Mouse (Mus musculus): Measurements from ENCODE around the gene Tprgl. TPM values are rescaled to one million over a fixed set of nuclear protein-coding genes. Genes with fewer than 3 reads are reported as not detected.
A peak's percentile ranks its signal among the peaks of the same experiment; 100 is the strongest.

Gene Tprgl
- polyA plus RNA-seq, 1 experiment = 68.9 TPM

- Histone ChIP-seq H3K36me3 (ENCODE audit: control insufficient read depth, insufficient read depth, low read length, poor library complexity, severe bottlenecking) (no peaks in the 10 kb centered on the region), H3K4me3 (ENCODE audit: low read depth, low read length) (peak overlapping the region; percentile 47), H3K27me3 (ENCODE audit: control insufficient read depth, insufficient read depth, low read length, poor library complexity, severe bottlenecking) (peaks cover 22% of the 10 kb centered on the region), H3K4me1 (ENCODE audit: control insufficient read depth, insufficient read depth, low read length) (peaks cover 2% of the 10 kb centered on the region), H3K9me3 (replicated peaks; ENCODE audit: control insufficient read depth, insufficient read depth, low read length, poor library complexity, severe bottlenecking) (no peaks in the 10 kb centered on the region), H3K27ac (ENCODE audit: insufficient read depth, low read length) (no peak overlapping the region), H3K9ac (ENCODE audit: low read depth, poor library complexity, severe bottlenecking) (no peak overlapping the region)
- TF ChIP-seq EP300 (IDR thresholded peaks at IDR 0.05; ENCODE audit: insufficient read depth, low read depth, low read length) (no peak), CTCF (IDR thresholded peaks at IDR 0.05; ENCODE audit: low read depth, low read length) (no peak), POLR2A (IDR thresholded peaks at IDR 0.05; ENCODE audit: insufficient read depth, low read length) (no peak)
These were observed 19.2 kb downstream of the Tprgl start for GRCm38 (mm10) chr4:154141009-154141867.

- Histone ChIP-seq H3K36me3 (ENCODE audit: control insufficient read depth, insufficient read depth, low read length, poor library complexity, severe bottlenecking) (no peaks in the 10 kb centered on the region), H3K4me3 (ENCODE audit: low read depth, low read length) (peak overlapping the region; percentile 47), H3K27ac (ENCODE audit: insufficient read depth, low read length) (no peak overlapping the region), H3K27me3 (ENCODE audit: control insufficient read depth, insufficient read depth, low read length, poor library complexity, severe bottlenecking) (peaks cover 22% of the 10 kb centered on the region), H3K9ac (ENCODE audit: low read depth, poor library complexity, severe bottlenecking) (peak overlapping the region; percentile 48), H3K4me1 (ENCODE audit: control insufficient read depth, insufficient read depth, low read length) (peaks cover 2% of the 10 kb centered on the region), H3K9me3 (replicated peaks; ENCODE audit: control insufficient read depth, insufficient read depth, low read length, poor library complexity, severe bottlenecking) (no peaks in the 10 kb centered on the region)
- no peak for TF ChIP-seq CTCF (IDR thresholded peaks at IDR 0.05; ENCODE audit: low read depth, low read length)
- TF ChIP-seq POLR2A (IDR thresholded peaks at IDR 0.05; ENCODE audit: insufficient read depth, low read length) = no peak
- TF ChIP-seq EP300 (IDR thresholded peaks at IDR 0.05; ENCODE audit: insufficient read depth, low read depth, low read length) = no peak
These were observed 20.1 kb downstream of the Tprgl start for GRCm38 (mm10) chr4:154140213-154141008.

- Histone ChIP-seq H3K9me3 (replicated peaks; ENCODE audit: control insufficient read depth, insufficient read depth, low read length, poor library complexity, severe bottlenecking) (no peaks in the 10 kb centered on the region), H3K27ac (ENCODE audit: insufficient read depth, low read length) (no peak within 1 kb of the TSS), H3K27me3 (ENCODE audit: control insufficient read depth, insufficient read depth, low read length, poor library complexity, severe bottlenecking) (peaks cover 22% of the 10 kb centered on the region), H3K4me3 (ENCODE audit: low read depth, low read length) (peak within 1 kb of the TSS; percentile 47), H3K36me3 (ENCODE audit: control insufficient read depth, insufficient read depth, low read length, poor library complexity, severe bottlenecking) (no peaks in the 10 kb centered on the region), H3K9ac (ENCODE audit: low read depth, poor library complexity, severe bottlenecking) (peak within 1 kb of the TSS; percentile 48), H3K4me1 (ENCODE audit: control insufficient read depth, insufficient read depth, low read length) (peaks cover 2% of the 10 kb centered on the region)
- TF ChIP-seq CTCF (IDR thresholded peaks at IDR 0.05; ENCODE audit: low read depth, low read length) (no peak), EP300 (IDR thresholded peaks at IDR 0.05; ENCODE audit: insufficient read depth, low read depth, low read length) (no peak), POLR2A (IDR thresholded peaks at IDR 0.05; ENCODE audit: insufficient read depth, low read length) (no peak)
These were observed 20.5 kb downstream of the Tprgl start, which contains the start of gene Trp73 for GRCm38 (mm10) chr4:154140182-154140212. TSS of gene Trp73 (minus strand) at chr4:154140208.

- Histone ChIP-seq H3K4me3 (ENCODE audit: low read depth, low read length) (peak overlapping the region; percentile 47), H3K4me1 (ENCODE audit: control insufficient read depth, insufficient read depth, low read length) (peaks cover 2% of the 10 kb centered on the region), H3K27ac (ENCODE audit: insufficient read depth, low read length) (no peak overlapping the region), H3K9me3 (replicated peaks; ENCODE audit: control insufficient read depth, insufficient read depth, low read length, poor library complexity, severe bottlenecking) (no peaks in the 10 kb centered on the region), H3K27me3 (ENCODE audit: control insufficient read depth, insufficient read depth, low read length, poor library complexity, severe bottlenecking) (peaks cover 22% of the 10 kb centered on the region), H3K9ac (ENCODE audit: low read depth, poor library complexity, severe bottlenecking) (peak overlapping the region; percentile 48), H3K36me3 (ENCODE audit: control insufficient read depth, insufficient read depth, low read length, poor library complexity, severe bottlenecking) (no peaks in the 10 kb centered on the region)
- no peak for TF ChIP-seq EP300 (IDR thresholded peaks at IDR 0.05; ENCODE audit: insufficient read depth, low read depth, low read length)
- no peak for TF ChIP-seq POLR2A (IDR thresholded peaks at IDR 0.05; ENCODE audit: insufficient read depth, low read length)
- no peak for TF ChIP-seq CTCF (IDR thresholded peaks at IDR 0.05; ENCODE audit: low read depth, low read length)
These were observed 20.7 kb downstream of the Tprgl start for GRCm38 (mm10) chr4:154139671-154140181.

GRCm38 (mm10) chr4:154137139-154137538 lies 23.3 kb downstream of the Tprgl start:
- Histone ChIP-seq H3K4me1 (ENCODE audit: control insufficient read depth, insufficient read depth, low read length) (peaks cover 2% of the 10 kb centered on the region), H3K4me3 (ENCODE audit: low read depth, low read length) (no peak overlapping the region), H3K36me3 (ENCODE audit: control insufficient read depth, insufficient read depth, low read length, poor library complexity, severe bottlenecking) (no peaks in the 10 kb centered on the region), H3K9me3 (replicated peaks; ENCODE audit: control insufficient read depth, insufficient read depth, low read length, poor library complexity, severe bottlenecking) (no peaks in the 10 kb centered on the region), H3K27me3 (ENCODE audit: control insufficient read depth, insufficient read depth, low read length, poor library complexity, severe bottlenecking) (peaks cover 22% of the 10 kb centered on the region), H3K9ac (ENCODE audit: low read depth, poor library complexity, severe bottlenecking) (no peak overlapping the region), H3K27ac (ENCODE audit: insufficient read depth, low read length) (no peak overlapping the region)
- no peak for TF ChIP-seq EP300 (IDR thresholded peaks at IDR 0.05; ENCODE audit: insufficient read depth, low read depth, low read length)
- no peak for TF ChIP-seq POLR2A (IDR thresholded peaks at IDR 0.05; ENCODE audit: insufficient read depth, low read length)
- no peak for TF ChIP-seq CTCF (IDR thresholded peaks at IDR 0.05; ENCODE audit: low read depth, low read length)

GRCm38 (mm10) chr4:154134803-154135202 lies 25.7 kb downstream of the Tprgl start:
- H3K4me1 ChIP-seq (ENCODE audit: control insufficient read depth, insufficient read depth, low read length) = no peaks in the 10 kb centered on the region
- no peak overlapping the region for H3K9ac ChIP-seq (ENCODE audit: low read depth, poor library complexity, severe bottlenecking)
- peaks cover 8% of the 10 kb centered on the region for H3K27me3 ChIP-seq (ENCODE audit: control insufficient read depth, insufficient read depth, low read length, poor library complexity, severe bottlenecking)
- H3K9me3 ChIP-seq (replicated peaks; ENCODE audit: control insufficient read depth, insufficient read depth, low read length, poor library complexity, severe bottlenecking) = no peaks in the 10 kb centered on the region
- no peak for TF ChIP-seq EP300 (IDR thresholded peaks at IDR 0.05; ENCODE audit: insufficient read depth, low read depth, low read length)
- TF ChIP-seq CTCF (IDR thresholded peaks at IDR 0.05; ENCODE audit: low read depth, low read length) = no peak
- TF ChIP-seq POLR2A (IDR thresholded peaks at IDR 0.05; ENCODE audit: insufficient read depth, low read length) = no peak
- H3K36me3 ChIP-seq (ENCODE audit: control insufficient read depth, insufficient read depth, low read length, poor library complexity, severe bottlenecking) = no peaks in the 10 kb centered on the region
- H3K27ac ChIP-seq (ENCODE audit: insufficient read depth, low read length) = no peak overlapping the region
- H3K4me3 ChIP-seq (ENCODE audit: low read depth, low read length) = no peak overlapping the region
